Mouse (Mus musculus) neural tube, embryonic 12.5 days (tissue): Measurements from ENCODE around the gene Lrrc49. TPM values are rescaled to one million over a fixed set of nuclear protein-coding genes. Genes with fewer than 3 reads are reported as not detected.

Source experiments
- ATAC-seq: fragments of 200-750 bp; cut with Nextera tagmentation; 2 replicates; pipeline ENCODE4 v1.8.0; 2017; ENCODE audit warnings: low read depth, mild to moderate bottlenecking, moderate TSS enrichment, moderate library complexity; ENCODE audit not compliant: low FRiP score
- H3K27ac ChIP-seq: fragments of 300-500 bp; sonication (generic); 2 replicates; pipeline ENCODE4 v1.5.1; 2016
- H3K27me3 ChIP-seq: fragments of 300-500 bp; sonication (generic); replicated peaks from 2 replicates; pipeline ENCODE4 v1.6.1; 2016; ENCODE audit warnings: mild to moderate bottlenecking
- H3K36me3 ChIP-seq: fragments of 300-500 bp; sonication (generic); 2 replicates; pipeline ENCODE4 v1.6.1; 2016; ENCODE audit warnings: mild to moderate bottlenecking
- H3K4me1 ChIP-seq: fragments of 300-500 bp; sonication (generic); 2 replicates; pipeline ENCODE4 v1.6.1; 2016
- H3K4me2 ChIP-seq: fragments of 300-500 bp; sonication (generic); replicated peaks from 2 replicates; pipeline ENCODE4 v1.6.1; 2016; ENCODE audit warnings: mild to moderate bottlenecking
- H3K4me3 ChIP-seq: fragments of 300-500 bp; sonication (generic); 2 replicates; pipeline ENCODE4 v1.5.1; 2016
- H3K9ac ChIP-seq: fragments of 300-500 bp; sonication (generic); 2 replicates; pipeline ENCODE4 v1.6.1; 2016; ENCODE audit warnings: mild to moderate bottlenecking
- H3K9me3 ChIP-seq: fragments of 300-500 bp; sonication (generic); 2 replicates; pipeline ENCODE4 v1.6.1; 2016; ENCODE audit warnings: mild to moderate bottlenecking
- WGBS: fragments of 180-500 bp; shearing (Covaris S2); methylation state at CpG from one replicate; pipeline ENCODE4 v1.1.7; 2016; 5-methylcytosine and 5-hydroxymethylcytosine counted together
- polyA plus RNA-seq: library from polyadenylated mRNA; unstranded; fragments of >200 nt; fragmentation: Nextera tagmentation; extraction: Ambion mirVana; gene quantifications from 2 replicates; pipeline ENCODE4 v1.2.1, GENCODE M21; 2016

Gene Lrrc49
- polyA plus RNA-seq, 1 experiment from 2014 or later, result 59.4 TPM

GRCm38 (mm10) chr9:60590871-60591624 lies 96.9 kb downstream of the Lrrc49 start:
- no peak for ATAC-seq
- Histone ChIP-seq H3K4me1 (no peaks in the 10 kb centered on the region), H3K36me3 (peaks cover 65% of the 10 kb centered on the region), H3K27me3 (no peaks in the 10 kb centered on the region), H3K4me2 (no peak overlapping the region), H3K9ac (no peak overlapping the region), H3K4me3 (no peak overlapping the region), H3K9me3 (no peaks in the 10 kb centered on the region), H3K27ac (no peak overlapping the region)
- 94% methylated on average over 8 of the region's 8 CpGs for WGBS

- H3K4me2 ChIP-seq, result no peak overlapping the region
- ATAC-seq, result no peak
Measured at GRCm38 (mm10) chr9:60588914-60589313, 99.0 kb downstream of the Lrrc49 start.

GRCm38 (mm10) chr9:60586920-60587319 lies 101.0 kb downstream of the Lrrc49 start:
- Histone ChIP-seq H3K27me3 (no peaks in the 10 kb centered on the region), H3K4me3 (no peak overlapping the region), H3K27ac (no peak overlapping the region), H3K36me3 (peaks cover 57% of the 10 kb centered on the region), H3K9ac (no peak overlapping the region), H3K4me1 (no peaks in the 10 kb centered on the region), H3K4me2 (no peak overlapping the region), H3K9me3 (no peaks in the 10 kb centered on the region)
- WGBS, result 89% methylated on average over 3 of the region's 3 CpGs
- no peak for ATAC-seq

More at GRCm38 (mm10) chr9:60588914-60589313, 99.0 kb downstream of the Lrrc49 start:
- H3K36me3 ChIP-seq, result peaks cover 75% of the 10 kb centered on the region
- no peaks in the 10 kb centered on the region for H3K9me3 ChIP-seq
- no peak overlapping the region for H3K27ac ChIP-seq
- 87% methylated on average over 10 of the region's 10 CpGs for WGBS
- H3K9ac ChIP-seq, result no peak overlapping the region
- no peaks in the 10 kb centered on the region for H3K27me3 ChIP-seq
- H3K4me1 ChIP-seq, result no peaks in the 10 kb centered on the region
- H3K4me3 ChIP-seq, result no peak overlapping the region

- H3K4me1 ChIP-seq, result no peaks in the 10 kb centered on the region
- H3K9me3 ChIP-seq, result no peaks in the 10 kb centered on the region
- ATAC-seq, result no peak
- peaks cover 44% of the 10 kb centered on the region for H3K36me3 ChIP-seq
- H3K9ac ChIP-seq, result no peak overlapping the region
- H3K27ac ChIP-seq, result no peak overlapping the region
- no peak overlapping the region for H3K4me3 ChIP-seq
- WGBS, result 93% methylated on average over 5 of the region's 5 CpGs
- no peaks in the 10 kb centered on the region for H3K27me3 ChIP-seq
- no peak overlapping the region for H3K4me2 ChIP-seq
Measured at GRCm38 (mm10) chr9:60585206-60585605, 102.8 kb downstream of the Lrrc49 start.

GRCm38 (mm10) chr9:60582553-60582952 lies 105.4 kb downstream of the Lrrc49 start:
- no peak for ATAC-seq
- no peaks in the 10 kb centered on the region for H3K4me1 ChIP-seq
- H3K4me3 ChIP-seq, result no peak overlapping the region
- no peaks in the 10 kb centered on the region for H3K9me3 ChIP-seq
- no peaks in the 10 kb centered on the region for H3K27me3 ChIP-seq
- WGBS, result 89% methylated on average over 7 of the region's 7 CpGs
- no peak overlapping the region for H3K4me2 ChIP-seq
- H3K36me3 ChIP-seq, result peaks cover 25% of the 10 kb centered on the region
- no peak overlapping the region for H3K27ac ChIP-seq
- H3K9ac ChIP-seq, result no peak overlapping the region

- H3K36me3 ChIP-seq, result no peaks in the 10 kb centered on the region
- no peak for ATAC-seq
- H3K9me3 ChIP-seq, result no peaks in the 10 kb centered on the region; the same call in 1 of the 2 replicates
- H3K4me2 ChIP-seq, result no peak overlapping the region
- 96% methylated on average over 7 of the region's 7 CpGs for WGBS
- H3K27me3 ChIP-seq, result no peaks in the 10 kb centered on the region
- H3K4me1 ChIP-seq, result peaks cover 5% of the 10 kb centered on the region; the same call in 1 of the 2 replicates
- no peak overlapping the region for H3K9ac ChIP-seq
- H3K27ac ChIP-seq, result no peak overlapping the region
- no peak overlapping the region for H3K4me3 ChIP-seq
Measured at GRCm38 (mm10) chr9:60573011-60573410, 114.9 kb downstream of the Lrrc49 start.

- WGBS, result 95% methylated on average over 4 of the region's 4 CpGs
- no peak overlapping the region for H3K27ac ChIP-seq
- ATAC-seq, result no peak
Measured at GRCm38 (mm10) chr9:60571725-60572124, 116.2 kb downstream of the Lrrc49 start.

GRCm38 (mm10) chr9:60571041-60571440 lies 116.9 kb downstream of the Lrrc49 start:
- no peak for ATAC-seq
- Histone ChIP-seq H3K4me2 (no peak overlapping the region), H3K27me3 (no peaks in the 10 kb centered on the region), H3K36me3 (no peaks in the 10 kb centered on the region; the same call in 1 of the 2 replicates), H3K9me3 (no peaks in the 10 kb centered on the region), H3K4me1 (peaks cover 5% of the 10 kb centered on the region; the same call in 1 of the 2 replicates), H3K9ac (no peak overlapping the region), H3K4me3 (no peak overlapping the region), H3K27ac (no peak overlapping the region)
- 91% methylated on average over 4 of the region's 4 CpGs for WGBS

More at GRCm38 (mm10) chr9:60571725-60572124, 116.2 kb downstream of the Lrrc49 start:
- Histone ChIP-seq H3K4me2 (no peak overlapping the region), H3K4me1 (peaks cover 5% of the 10 kb centered on the region; the same call in 1 of the 2 replicates), H3K9ac (no peak overlapping the region), H3K9me3 (no peaks in the 10 kb centered on the region; the same call in 1 of the 2 replicates), H3K4me3 (no peak overlapping the region), H3K27me3 (no peaks in the 10 kb centered on the region), H3K36me3 (no peaks in the 10 kb centered on the region; the same call in 1 of the 2 replicates)

- 56% methylated on average over 2 of the region's 2 CpGs for WGBS
- Histone ChIP-seq H3K36me3 (no peaks in the 10 kb centered on the region; the same call in 1 of the 2 replicates), H3K27ac (no peak overlapping the region), H3K27me3 (no peaks in the 10 kb centered on the region), H3K4me1 (peaks cover 5% of the 10 kb centered on the region; the same call in 1 of the 2 replicates), H3K4me3 (no peak overlapping the region), H3K9ac (no peak overlapping the region), H3K9me3 (no peaks in the 10 kb centered on the region), H3K4me2 (no peak overlapping the region)
- no peak for ATAC-seq
Measured at GRCm38 (mm10) chr9:60569366-60569765, 118.6 kb downstream of the Lrrc49 start.

GRCm38 (mm10) chr9:60563809-60564208 lies 124.1 kb downstream of the Lrrc49 start:
- WGBS, result 96% methylated on average over 7 of the region's 7 CpGs
- Histone ChIP-seq H3K27me3 (no peaks in the 10 kb centered on the region), H3K4me1 (peaks cover 12% of the 10 kb centered on the region), H3K4me2 (no peak overlapping the region), H3K4me3 (no peak overlapping the region), H3K27ac (no peak overlapping the region), H3K9me3 (no peaks in the 10 kb centered on the region), H3K9ac (no peak overlapping the region), H3K36me3 (no peaks in the 10 kb centered on the region; the same call in 1 of the 2 replicates)
- no peak for ATAC-seq

- no peak overlapping the region for H3K4me3 ChIP-seq
- H3K27ac ChIP-seq, result no peak overlapping the region; the same call in 1 of the 2 replicates
- peaks cover 12% of the 10 kb centered on the region for H3K4me1 ChIP-seq
- no peak for ATAC-seq
- H3K9ac ChIP-seq, result no peak overlapping the region
- peak overlapping the region; percentile 36 for H3K4me2 ChIP-seq
- no peaks in the 10 kb centered on the region for H3K27me3 ChIP-seq
- H3K36me3 ChIP-seq, result no peaks in the 10 kb centered on the region; the same call in 1 of the 2 replicates
- WGBS, result 43% methylated on average over 20 of the region's 20 CpGs
- no peaks in the 10 kb centered on the region for H3K9me3 ChIP-seq
Measured at GRCm38 (mm10) chr9:60562443-60563371, 125.3 kb downstream of the Lrrc49 start.
